Mouse (Mus musculus) kidney, postnatal 36 days (tissue): ENCODE data around the gene Galm.
"Not testable (repeated sequence)": the region's sequence is repeated elsewhere in the genome, so short reads cannot be mapped to it uniquely, and the experiment has no call there.

Experiments used
- DNase-seq, 2 experiments: peaks; one replicate each; pipeline ENCODE4 v3.0.0; 2021 to 2022; ENCODE audit warnings: mixed read lengths in 2 of 2

Galm gene

GRCm38 (mm10) chr17:80221202-80221601 is 93.9 kb downstream of the Galm start:
- no peak for DNase-seq

GRCm38 (mm10) chr17:80221890-80222628 is 94.8 kb downstream of the Galm start:
- DNase-seq: peak; percentile 8 to 57

- DNase-seq: peak in 1 of 2 experiments; percentile 8
Observed at GRCm38 (mm10) chr17:80223829-80224228, 96.6 kb downstream of the Galm start.

GRCm38 (mm10) chr17:80224326-80225116 is 97.2 kb downstream of the Galm start, which contains the start of gene Gemin6:
Gene Gemin6 (plus strand): TSS chr17:80224441.
- DNase-seq: peak; percentile 87 to 92

GRCm38 (mm10) chr17:80225142-80225541 is 97.9 kb downstream of the Galm start:
- DNase-seq: not testable (repeated sequence)

- DNase-seq: no peak
Observed at GRCm38 (mm10) chr17:80229396-80229795, 102.1 kb downstream of the Galm start.

GRCm38 (mm10) chr17:80233844-80234243 is 106.6 kb downstream of the Galm start:
- no peak for DNase-seq

- DNase-seq: no peak
Observed at GRCm38 (mm10) chr17:80234376-80234775, 107.1 kb downstream of the Galm start.
